Mouse (Mus musculus) splenic B cell, adult 2 months (primary cell): Measurements from ENCODE around the gene Pmepa1.

Source experiments
- DNase-seq: peaks from one replicate; pipeline ENCODE4 v3.0.0-alpha.2; 2011; ENCODE audit warnings: low read depth, low spot score
- H3K27me3 ChIP-seq: 2 replicates; pipeline ENCODE4 v1.6.1; 2012; ENCODE audit warnings: mild to moderate bottlenecking, low read length, moderate library complexity, mixed read lengths; ENCODE audit not compliant: control insufficient read depth, poor library complexity, insufficient read depth, severe bottlenecking
- H3K36me3 ChIP-seq: 2 replicates; pipeline ENCODE4 v1.6.1; 2012; ENCODE audit warnings: mild to moderate bottlenecking, low read length, moderate library complexity, mixed read lengths; ENCODE audit not compliant: control insufficient read depth, poor library complexity, insufficient read depth, severe bottlenecking

Gene Pmepa1

GRCm38 (mm10) chr2:173183311-173183710, 93.0 kb downstream of the Pmepa1 start:
- H3K27me3 ChIP-seq: no peaks in the 10 kb centered on the region

GRCm38 (mm10) chr2:173182796-173183195, 93.5 kb downstream of the Pmepa1 start:
- DNase-seq: no peak
- no peaks in the 10 kb centered on the region for H3K36me3 ChIP-seq
- H3K27me3 ChIP-seq: no peaks in the 10 kb centered on the region

More at GRCm38 (mm10) chr2:173183311-173183710, 93.0 kb downstream of the Pmepa1 start:
- H3K36me3 ChIP-seq: no peaks in the 10 kb centered on the region
- DNase-seq: no peak

GRCm38 (mm10) chr2:173181901-173182300, 94.4 kb downstream of the Pmepa1 start:
- DNase-seq: no peak
- no peaks in the 10 kb centered on the region for H3K36me3 ChIP-seq
- no peaks in the 10 kb centered on the region for H3K27me3 ChIP-seq

GRCm38 (mm10) chr2:173181486-173181885, 94.8 kb downstream of the Pmepa1 start:
- DNase-seq: no peak
- H3K36me3 ChIP-seq: no peaks in the 10 kb centered on the region
- H3K27me3 ChIP-seq: no peaks in the 10 kb centered on the region

GRCm38 (mm10) chr2:173180721-173181388, 95.5 kb downstream of the Pmepa1 start:
- no peaks in the 10 kb centered on the region for H3K36me3 ChIP-seq
- H3K27me3 ChIP-seq: no peaks in the 10 kb centered on the region
- peak; percentile 47 for DNase-seq

- no peaks in the 10 kb centered on the region for H3K36me3 ChIP-seq
- DNase-seq: no peak
- H3K27me3 ChIP-seq: no peaks in the 10 kb centered on the region
Observed at GRCm38 (mm10) chr2:173180026-173180425, 96.3 kb downstream of the Pmepa1 start.

GRCm38 (mm10) chr2:173179046-173179445, 97.3 kb downstream of the Pmepa1 start:
- Histone ChIP-seq H3K27me3 (no peaks in the 10 kb centered on the region), H3K36me3 (no peaks in the 10 kb centered on the region)
- no peak for DNase-seq

DNA sequence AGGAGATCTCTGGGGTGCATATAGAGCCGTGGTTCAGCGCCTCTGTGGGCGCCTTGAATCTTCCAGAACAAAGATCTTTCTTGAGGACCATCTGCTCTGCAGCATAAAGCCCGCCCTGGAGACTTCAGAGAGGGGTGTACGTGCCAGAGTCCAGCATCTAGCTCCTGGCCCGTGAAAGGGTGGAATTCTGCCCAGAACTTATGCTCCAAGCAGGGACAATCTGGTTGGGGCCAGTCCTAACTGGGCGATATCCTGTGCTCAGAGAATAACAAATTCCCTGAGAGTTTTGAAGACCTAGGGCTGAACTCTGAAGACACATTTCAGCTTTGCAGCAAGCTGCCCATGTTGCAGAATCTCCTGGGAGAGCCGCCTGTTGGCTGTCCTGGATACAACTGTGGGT, 98.4 kb downstream of the Pmepa1 start:
- Histone ChIP-seq H3K36me3 (no peaks in the 10 kb centered on the region), H3K27me3 (no peaks in the 10 kb centered on the region)
- DNase-seq: no peak

GRCm38 (mm10) chr2:173177481-173177880, 98.9 kb downstream of the Pmepa1 start:
- H3K36me3 ChIP-seq: no peaks in the 10 kb centered on the region
- H3K27me3 ChIP-seq: no peaks in the 10 kb centered on the region
- DNase-seq: no peak

DNA sequence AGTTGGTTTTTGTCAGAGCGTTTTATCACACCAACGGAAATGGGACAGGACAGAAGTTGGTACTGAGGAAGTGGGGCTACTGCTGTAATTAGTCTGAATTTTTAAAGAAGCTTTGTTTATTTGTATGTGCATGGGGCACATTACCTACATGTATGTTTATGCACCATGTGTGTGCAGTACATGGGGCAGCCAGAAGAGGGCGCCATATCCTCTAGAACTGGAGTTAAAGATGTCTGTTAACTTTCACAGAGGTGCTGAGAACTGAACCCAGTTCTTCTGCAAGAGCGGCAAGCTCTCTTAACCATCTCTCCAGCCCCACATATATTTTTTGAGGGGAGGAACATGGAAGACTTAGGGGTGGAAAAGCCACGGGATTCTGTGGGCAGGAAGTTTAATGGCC, 100.6 kb downstream of the Pmepa1 start:
- Histone ChIP-seq H3K36me3 (no peaks in the 10 kb centered on the region), H3K27me3 (no peaks in the 10 kb centered on the region)
- no peak for DNase-seq

- Histone ChIP-seq H3K36me3 (no peaks in the 10 kb centered on the region), H3K27me3 (no peaks in the 10 kb centered on the region)
- DNase-seq: no peak
Observed at GRCm38 (mm10) chr2:173174569-173174968, 101.8 kb downstream of the Pmepa1 start.
